Mouse (Mus musculus) stomach, embryonic 14.5 days (tissue): ENCODE measurements around the gene Casz1. TPM values are rescaled to one million over a fixed set of nuclear protein-coding genes. Genes with fewer than 3 reads are reported as not detected.
A peak's percentile ranks its signal among the peaks of the same experiment; 100 is the strongest.

Source experiments
- ATAC-seq: fragments of 200-750 bp; cut with Nextera tagmentation; 2 replicates; pipeline ENCODE4 v1.8.0; 2017; ENCODE audit warnings: low read depth, moderate TSS enrichment; ENCODE audit not compliant: insufficient number of reproducible peaks, insufficient read depth, low FRiP score
- H3K27ac ChIP-seq: fragments of 300-500 bp; sonication (generic); 2 replicates; pipeline ENCODE4 v1.5.1; 2014; ENCODE audit warnings: mild to moderate bottlenecking, low read length, moderate library complexity, mixed read lengths
- H3K27me3 ChIP-seq: fragments of 300-500 bp; sonication (generic); 2 replicates; pipeline ENCODE4 v1.6.1; 2014; ENCODE audit warnings: low read length, control low read depth, mixed read lengths; ENCODE audit not compliant: control insufficient read depth, insufficient read depth
- H3K36me3 ChIP-seq: fragments of 300-500 bp; sonication (generic); 2 replicates; pipeline ENCODE4 v1.6.1; 2014; ENCODE audit warnings: mild to moderate bottlenecking, control low read depth, low read length, moderate library complexity, mixed read lengths; ENCODE audit not compliant: control insufficient read depth, insufficient read depth
- H3K4me1 ChIP-seq: fragments of 300-500 bp; sonication (generic); 2 replicates; pipeline ENCODE4 v1.6.1; 2014; ENCODE audit warnings: low read length, control low read depth, mixed read lengths; ENCODE audit not compliant: control insufficient read depth, insufficient read depth
- H3K4me2 ChIP-seq: fragments of 300-500 bp; sonication (generic); replicated peaks from 2 replicates; pipeline ENCODE4 v1.6.1; 2014; ENCODE audit warnings: low read depth, low read length, control low read depth
- H3K4me3 ChIP-seq: fragments of 300-500 bp; sonication (generic); 2 replicates; pipeline ENCODE4 v1.5.1; 2014; ENCODE audit warnings: low read depth, low read length, control low read depth
- H3K9ac ChIP-seq: fragments of 300-500 bp; sonication (generic); replicated peaks from 2 replicates; pipeline ENCODE4 v1.6.1; 2014; ENCODE audit warnings: low read depth, mild to moderate bottlenecking, control low read depth, low read length, moderate library complexity, mixed read lengths
- H3K9me3 ChIP-seq: fragments of 300-500 bp; sonication (generic); 2 replicates; pipeline ENCODE4 v1.6.1; 2016; ENCODE audit warnings: low read depth, low read length, control low read depth; ENCODE audit not compliant: control insufficient read depth
- WGBS: fragments of 180-500 bp; shearing (Covaris S2); extraction: QIAGEN DNeasy Blood & Tissue Kit; methylation state at CpG from one replicate; pipeline ENCODE4 v1.1.7; 2014; 5-methylcytosine and 5-hydroxymethylcytosine counted together
- polyA plus RNA-seq: library from polyadenylated mRNA; unstranded; fragments of >200 nt; fragmentation: Nextera tagmentation; extraction: Ambion mirVana; gene quantifications from 2 replicates; pipeline ENCODE4 v1.2.1, GENCODE M21; 2014

Gene Casz1
- polyA plus RNA-seq, 1 experiment from 2014 or later = 10.3 TPM

DNA sequence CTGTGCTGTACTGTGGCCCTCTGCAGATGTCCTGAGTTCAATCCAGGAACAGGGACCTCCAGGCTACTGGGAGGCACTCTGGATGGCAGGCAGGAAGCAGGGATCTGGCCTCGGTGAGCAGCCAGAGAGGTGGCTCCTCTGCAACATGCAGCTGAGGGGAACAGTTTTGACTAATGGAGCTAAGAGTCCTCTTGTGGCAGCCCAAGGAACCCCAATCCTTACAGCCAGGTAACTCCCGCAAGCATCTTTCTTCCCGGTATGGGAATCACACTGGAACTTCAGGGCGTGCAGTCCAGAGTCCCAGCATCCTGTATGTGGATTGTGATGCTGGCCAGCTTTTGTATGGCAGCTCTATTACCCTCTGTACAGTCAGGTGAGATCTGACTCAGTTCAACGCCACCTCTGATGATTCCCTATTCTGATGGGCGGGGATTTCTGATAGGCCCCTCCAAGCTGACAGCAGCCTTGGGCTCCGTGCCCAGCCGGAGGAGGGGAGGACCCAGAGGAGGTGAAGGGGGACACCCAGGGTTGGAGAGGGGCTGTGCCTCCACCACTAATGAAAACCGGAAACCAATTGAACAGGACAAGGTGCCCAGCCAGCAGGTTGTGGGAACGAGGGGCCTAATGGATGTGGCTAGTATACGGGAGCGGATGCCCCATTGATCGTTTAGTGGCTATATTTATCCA, 53.3 kb downstream of the Casz1 start:
- Histone ChIP-seq H3K4me2 (no peak overlapping the region), H3K9ac (no peak overlapping the region), H3K4me3 (no peak overlapping the region), H3K36me3 (no peaks in the 10 kb centered on the region), H3K4me1 (peaks cover 10% of the 10 kb centered on the region; the same call in 1 of the 2 replicates), H3K9me3 (no peaks in the 10 kb centered on the region), H3K27ac (no peak overlapping the region; the same call in 1 of the 2 replicates), H3K27me3 (0 out of 2 replicates have a peak, but pooled peaks cover 4% of the 10 kb centered on the region)
- ATAC-seq = 0 out of 2 replicates have a peak, but pooled peaks have one; percentile 2
- WGBS = 71% methylated on average over 13 of the region's 13 CpGs

DNA sequence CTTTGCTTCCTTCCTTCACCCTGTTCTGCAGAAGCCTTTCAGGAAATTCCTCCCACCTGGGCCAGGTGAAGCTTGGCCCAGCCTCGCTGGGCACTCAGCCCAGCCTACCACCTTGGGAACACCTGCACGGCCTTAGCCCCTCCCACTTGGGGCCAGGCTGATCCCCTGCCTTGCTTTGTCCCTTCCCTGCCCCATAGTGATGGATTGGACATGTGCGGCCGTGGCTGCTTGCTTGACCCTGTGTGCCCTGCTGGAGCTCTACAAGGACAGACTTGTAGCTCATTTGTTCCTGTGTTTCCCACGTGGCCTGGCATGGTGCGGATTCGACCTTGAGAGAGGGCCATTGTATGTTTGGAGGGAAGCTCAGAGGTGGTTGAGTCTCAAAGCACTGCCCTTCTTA, 54.0 kb downstream of the Casz1 start:
- WGBS = 48% methylated on average over 7 of the region's 7 CpGs
- ATAC-seq = peak; percentile 83
- H3K9ac ChIP-seq = no peak overlapping the region
- no peaks in the 10 kb centered on the region for H3K9me3 ChIP-seq
- no peak overlapping the region for H3K27ac ChIP-seq
- no peaks in the 10 kb centered on the region for H3K36me3 ChIP-seq
- 0 out of 2 replicates have a peak, but pooled peaks cover 4% of the 10 kb centered on the region for H3K27me3 ChIP-seq
- no peak overlapping the region for H3K4me2 ChIP-seq
- H3K4me3 ChIP-seq = no peak overlapping the region
- H3K4me1 ChIP-seq = peaks cover 10% of the 10 kb centered on the region; the same call in 1 of the 2 replicates

DNA sequence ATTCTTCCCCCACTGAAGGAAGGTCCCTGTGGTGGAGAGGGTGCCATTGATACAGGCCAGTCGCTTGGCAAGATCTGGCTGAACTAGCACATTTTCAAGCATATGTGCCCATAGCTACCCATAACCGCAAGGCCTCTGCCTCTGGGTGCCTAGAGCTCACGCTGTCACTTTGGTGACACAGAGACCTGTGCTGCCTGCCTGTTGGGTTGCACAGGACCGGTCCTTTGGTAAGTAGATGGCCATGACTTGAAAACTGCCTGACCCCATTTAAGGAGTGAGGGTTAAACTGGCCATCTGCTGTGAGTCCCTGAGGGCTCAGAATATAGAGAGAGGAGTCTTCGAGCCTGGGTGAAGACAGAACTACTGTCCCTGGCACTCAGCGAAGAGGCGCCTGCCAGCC, 55.2 kb downstream of the Casz1 start:
- peak overlapping the region; percentile 38 for H3K4me2 ChIP-seq
- no peaks in the 10 kb centered on the region for H3K9me3 ChIP-seq
- 59% methylated on average over 7 of the region's 7 CpGs for WGBS
- H3K27ac ChIP-seq = no peak overlapping the region
- no peaks in the 10 kb centered on the region for H3K36me3 ChIP-seq
- H3K9ac ChIP-seq = no peak overlapping the region
- H3K27me3 ChIP-seq = 0 out of 2 replicates have a peak, but pooled peaks cover 4% of the 10 kb centered on the region
- H3K4me3 ChIP-seq = peak overlapping the region; percentile 13; the same call in 1 of the 2 replicates
- no peak for ATAC-seq
- H3K4me1 ChIP-seq = peaks cover 10% of the 10 kb centered on the region; the same call in 1 of the 2 replicates

DNA sequence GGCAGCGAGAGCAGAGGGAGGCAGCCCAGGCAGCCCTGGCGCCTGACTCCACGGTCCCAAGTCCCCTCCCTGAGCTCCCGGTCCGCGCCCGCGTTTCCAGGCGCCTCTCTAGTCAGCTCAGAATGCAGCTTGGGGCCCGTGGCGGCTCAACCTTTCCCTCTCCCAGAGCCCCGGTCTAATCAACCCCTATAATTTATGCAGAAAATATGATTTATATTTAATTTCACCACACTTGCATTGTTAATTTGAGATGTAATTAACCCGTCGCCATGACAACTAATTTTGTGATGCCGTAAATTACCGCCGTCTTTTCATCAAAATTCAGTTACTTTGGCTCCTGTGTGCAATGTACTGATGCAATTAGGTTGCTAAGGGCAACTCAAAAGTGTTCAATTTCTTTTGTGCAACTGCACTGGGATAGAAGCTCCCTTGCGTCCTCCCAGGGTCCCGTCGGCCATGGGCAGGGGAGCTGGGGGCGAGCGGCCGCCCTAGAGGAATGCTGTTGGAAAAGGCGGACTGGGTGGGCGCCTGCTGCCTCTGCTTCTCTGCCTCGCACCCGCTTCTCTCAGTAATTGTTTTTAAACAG, 55.8 kb downstream of the Casz1 start:
- 5% methylated on average over 27 of the region's 27 CpGs for WGBS
- Histone ChIP-seq H3K27me3 (0 out of 2 replicates have a peak, but pooled peaks cover 4% of the 10 kb centered on the region), H3K9ac (no peak overlapping the region), H3K9me3 (no peaks in the 10 kb centered on the region), H3K36me3 (no peaks in the 10 kb centered on the region), H3K4me3 (peak overlapping the region; percentile 13), H3K4me2 (peak overlapping the region; percentile 38), H3K27ac (no peak overlapping the region), H3K4me1 (peaks cover 10% of the 10 kb centered on the region; the same call in 1 of the 2 replicates)
- peak; percentile 25; the same call in 1 of the 2 replicates for ATAC-seq

DNA sequence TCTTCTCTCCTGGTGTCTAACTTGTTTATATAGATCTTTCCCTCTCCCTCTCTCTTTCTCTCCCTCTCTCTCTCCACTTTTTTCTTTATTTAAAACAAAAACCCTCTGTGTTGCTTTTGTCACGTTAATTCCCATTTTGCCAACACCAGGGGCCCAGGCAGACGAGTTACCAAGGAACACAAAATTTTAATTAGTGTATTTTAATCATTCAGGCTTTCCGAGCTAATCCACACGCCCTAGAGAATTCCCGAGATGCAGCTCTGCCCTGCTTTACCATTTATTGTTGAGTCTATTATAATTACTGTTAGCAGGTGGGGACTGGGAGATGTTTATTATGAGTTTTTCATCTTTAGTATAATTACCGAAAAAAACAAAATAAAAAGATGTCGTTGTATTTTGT, 56.4 kb downstream of the Casz1 start:
- H3K4me3 ChIP-seq = no peak overlapping the region
- H3K36me3 ChIP-seq = no peaks in the 10 kb centered on the region
- peak overlapping the region; percentile 38 for H3K4me2 ChIP-seq
- no peak for ATAC-seq
- no peak overlapping the region for H3K27ac ChIP-seq
- peaks cover 10% of the 10 kb centered on the region; the same call in 1 of the 2 replicates for H3K4me1 ChIP-seq
- no peaks in the 10 kb centered on the region for H3K9me3 ChIP-seq
- no peak overlapping the region for H3K9ac ChIP-seq
- H3K27me3 ChIP-seq = 0 out of 2 replicates have a peak, but pooled peaks cover 4% of the 10 kb centered on the region
- 57% methylated on average over 7 of the region's 7 CpGs for WGBS

DNA sequence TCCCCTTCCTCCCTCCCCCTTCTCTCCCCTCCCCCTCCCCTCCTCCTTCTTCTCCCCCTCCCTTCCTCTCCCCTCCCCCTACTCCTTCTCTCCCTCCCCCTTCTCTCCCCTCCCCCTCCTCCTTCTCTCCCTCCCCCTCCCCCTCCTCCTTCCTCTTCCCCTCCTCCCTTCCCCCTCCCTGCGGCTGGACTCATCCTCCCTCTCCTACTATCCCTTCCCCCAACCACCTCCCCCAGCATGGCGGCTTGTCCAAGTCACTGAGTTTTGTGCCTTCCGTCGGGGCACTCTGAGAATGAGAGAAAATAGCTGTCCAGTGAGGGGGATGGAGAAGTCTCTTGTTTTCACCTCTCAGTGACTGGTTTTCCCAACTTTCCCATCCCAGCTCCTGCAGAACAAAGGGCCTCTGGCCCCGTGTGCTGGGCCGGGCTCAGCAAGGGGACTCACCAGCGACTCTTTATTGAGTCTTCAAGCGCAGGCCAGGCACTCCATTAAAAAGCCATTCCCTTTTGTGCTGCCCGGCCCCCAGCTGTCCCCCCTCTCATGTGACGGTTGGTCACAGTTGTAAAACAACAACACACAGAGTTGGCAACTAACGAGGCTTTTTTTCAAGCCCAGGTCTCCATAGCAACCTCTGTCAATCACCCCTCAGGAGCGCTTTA, 62.7 kb downstream of the Casz1 start:
- no peak for ATAC-seq
- Histone ChIP-seq H3K4me3 (no peak overlapping the region), H3K9ac (no peak overlapping the region), H3K4me1 (peaks cover 3% of the 10 kb centered on the region; the same call in 1 of the 2 replicates), H3K27ac (no peak overlapping the region), H3K4me2 (no peak overlapping the region), H3K36me3 (no peaks in the 10 kb centered on the region), H3K9me3 (no peaks in the 10 kb centered on the region), H3K27me3 (no peaks in the 10 kb centered on the region)
- 18% methylated on average over 12 of the region's 12 CpGs for WGBS

DNA sequence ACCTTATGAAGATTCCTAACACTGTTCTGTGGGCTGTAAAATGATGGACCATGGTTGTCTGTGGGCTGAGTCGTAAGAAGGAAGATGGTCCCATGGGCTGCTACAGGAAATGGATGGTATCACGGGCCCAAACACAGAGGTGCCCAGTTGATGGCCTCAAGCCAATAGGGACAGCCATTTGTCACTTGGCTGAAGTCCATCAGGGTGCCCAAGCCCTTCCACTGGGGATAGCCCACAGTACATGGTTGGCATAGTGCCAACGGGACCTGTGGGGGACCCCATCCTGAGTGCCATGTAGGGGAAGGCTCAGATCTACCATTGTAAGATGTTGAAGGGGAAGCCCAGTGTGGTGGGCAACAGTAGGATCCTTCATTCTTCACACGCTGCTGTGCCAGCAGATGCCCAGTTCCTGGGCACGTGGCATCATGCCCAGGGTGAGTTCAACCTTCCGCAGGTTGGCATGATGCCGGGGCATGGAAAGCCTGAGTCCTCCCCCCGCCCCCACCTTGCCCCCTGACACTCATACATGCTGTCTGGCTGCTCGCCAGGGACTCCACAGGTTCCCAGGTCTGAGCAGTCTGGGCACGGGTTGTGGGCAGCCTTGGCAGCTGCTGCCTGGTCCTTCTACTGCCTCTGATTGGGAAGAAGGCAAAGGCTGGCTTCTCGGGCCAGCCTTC, 63.6 kb downstream of the Casz1 start:
- Histone ChIP-seq H3K36me3 (no peaks in the 10 kb centered on the region), H3K9ac (no peak overlapping the region), H3K27ac (no peak overlapping the region), H3K9me3 (no peaks in the 10 kb centered on the region), H3K4me1 (peaks cover 10% of the 10 kb centered on the region; the same call in 1 of the 2 replicates), H3K4me2 (no peak overlapping the region), H3K4me3 (no peak overlapping the region), H3K27me3 (no peaks in the 10 kb centered on the region)
- ATAC-seq = no peak
- WGBS = 86% methylated on average over 11 of the region's 11 CpGs

DNA sequence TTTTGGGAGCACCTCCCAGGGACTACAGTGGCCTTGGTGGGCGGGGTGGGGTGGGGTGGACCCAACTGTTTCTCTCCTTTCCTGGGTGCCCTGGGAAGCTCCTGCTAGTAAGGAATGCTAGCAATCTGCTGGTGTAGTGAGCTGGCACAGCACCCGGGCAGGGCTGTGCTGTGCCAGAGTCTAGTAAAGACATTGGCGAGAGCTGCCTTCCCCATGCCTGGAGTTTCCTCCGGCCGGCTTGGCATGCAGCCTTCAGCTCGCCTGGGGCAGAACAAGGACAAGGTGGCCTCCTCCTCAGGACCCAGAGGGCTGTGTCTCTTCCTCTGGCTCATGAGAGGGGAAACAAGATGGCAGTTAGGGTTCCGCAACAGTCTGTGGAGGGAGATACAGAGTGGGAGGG, 65.3 kb downstream of the Casz1 start:
- Histone ChIP-seq H3K4me1 (peaks cover 10% of the 10 kb centered on the region; the same call in 1 of the 2 replicates), H3K27ac (no peak overlapping the region), H3K4me2 (no peak overlapping the region), H3K9ac (no peak overlapping the region), H3K4me3 (no peak overlapping the region), H3K36me3 (no peaks in the 10 kb centered on the region), H3K9me3 (no peaks in the 10 kb centered on the region), H3K27me3 (no peaks in the 10 kb centered on the region)
- no peak for ATAC-seq
- 91% methylated on average over 7 of the region's 7 CpGs for WGBS
